1 mouse cellular context compared by ENCODE assay signal in the genomic region with DNA sequence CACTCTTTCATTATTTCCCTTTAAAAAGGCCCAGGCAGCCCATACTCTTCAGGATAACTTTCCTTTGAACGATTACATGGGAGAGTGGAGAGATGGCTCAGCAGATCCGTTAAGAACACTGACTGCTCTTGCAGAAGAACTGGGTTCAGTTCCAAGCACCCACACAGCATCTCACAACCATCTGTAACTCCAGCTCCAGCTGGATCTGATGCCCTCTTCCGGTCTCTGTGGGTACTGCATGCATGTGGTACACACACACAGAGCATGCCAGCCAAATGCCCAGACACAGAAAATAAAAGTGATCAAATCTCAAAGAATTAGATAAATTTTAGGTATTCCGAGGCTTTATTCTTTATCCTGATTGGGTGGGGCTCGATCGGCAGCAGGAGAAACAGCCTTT.
TF ChIP-seq lines count a peak whose summit lies in the region.

No protein-coding gene starts in this region.

TF ChIP-seq in MEL, 35 proteins besides CTCF, POLR2A, EP300 and RAD21 (continued from another document):
- no peak for TF ChIP-seq MYB (IDR thresholded peaks at IDR 0.05; ENCODE audit: low read depth, low read length)
- no peak for TF ChIP-seq GATA1 (IDR thresholded peaks at IDR 0.05; ENCODE audit: low read depth, low read length)
- TF ChIP-seq HCFC1 (IDR thresholded peaks at IDR 0.05; ENCODE audit: low read depth, low read length), result no peak
- no peak for TF ChIP-seq JUND (IDR thresholded peaks at IDR 0.05; ENCODE audit: low read depth, low read length)
- no peak for TF ChIP-seq MAZ (IDR thresholded peaks at IDR 0.05; ENCODE audit: low read depth, low read length)
- no peak for TF ChIP-seq ZKSCAN1 (IDR thresholded peaks at IDR 0.05; ENCODE audit: low read depth, low read length)
- TF ChIP-seq UBTF (IDR thresholded peaks at IDR 0.05; ENCODE audit: borderline replicate concordance, insufficient read depth, low read depth, low read length), result no peak
- no peak for TF ChIP-seq CHD2 (IDR thresholded peaks at IDR 0.05; ENCODE audit: low read length)
- TF ChIP-seq KAT2A (conservative IDR thresholded peaks at IDR 0.05; ENCODE audit: low read depth, low read length), result no peak
- no peak for TF ChIP-seq MXI1 (IDR thresholded peaks at IDR 0.05; ENCODE audit: low read depth, low read length)
- TF ChIP-seq ETS1 (IDR thresholded peaks at IDR 0.05; ENCODE audit: low read depth, low read length), result no peak
TF ChIP-seq in MEL: peak in this region for 0.
